Mouse (Mus musculus): ENCODE data around the gene Zfp628.

- no peak for TF ChIP-seq CTCF (IDR thresholded peaks at IDR 0.05; ENCODE audit: low read depth)
- TF ChIP-seq EP300 (optimal IDR thresholded peaks at IDR 0.05), result no peak
These were observed 6.9 kb downstream of the Zfp628 start, which contains the start of gene Nat14 for GRCm38 (mm10) chr7:4921824-4922482.
